Mouse (Mus musculus): ENCODE results near the gene Dcx.

Gene Dcx

DNA sequence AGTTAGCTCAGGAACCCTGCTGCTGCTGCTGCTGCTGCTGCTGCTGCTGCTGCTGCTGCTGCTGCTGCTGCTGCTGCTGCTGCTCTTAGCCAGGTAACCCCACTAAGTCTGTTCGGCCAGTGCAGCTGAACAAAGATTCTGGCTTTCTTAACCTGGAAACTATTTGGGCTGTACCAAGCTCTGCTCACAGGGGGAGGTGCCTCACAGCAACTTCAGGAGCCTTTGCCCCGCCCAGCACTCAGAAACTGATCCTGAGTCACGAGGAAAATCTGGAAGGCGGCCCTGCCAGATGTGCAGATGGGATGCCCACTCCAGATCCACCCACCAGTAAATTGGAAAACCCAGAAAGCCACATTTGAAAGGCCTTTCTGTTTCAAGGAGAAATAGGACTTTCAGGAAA lies 105.9 kb downstream of the Dcx start, which contains the start of gene Capn6:
Gene Capn6, minus strand, starts transcription at position 203 of the 400 bp plus-strand sequence.
- DNase-seq (ENCODE audit: low read depth, low spot score) = peak; percentile 95

DNA sequence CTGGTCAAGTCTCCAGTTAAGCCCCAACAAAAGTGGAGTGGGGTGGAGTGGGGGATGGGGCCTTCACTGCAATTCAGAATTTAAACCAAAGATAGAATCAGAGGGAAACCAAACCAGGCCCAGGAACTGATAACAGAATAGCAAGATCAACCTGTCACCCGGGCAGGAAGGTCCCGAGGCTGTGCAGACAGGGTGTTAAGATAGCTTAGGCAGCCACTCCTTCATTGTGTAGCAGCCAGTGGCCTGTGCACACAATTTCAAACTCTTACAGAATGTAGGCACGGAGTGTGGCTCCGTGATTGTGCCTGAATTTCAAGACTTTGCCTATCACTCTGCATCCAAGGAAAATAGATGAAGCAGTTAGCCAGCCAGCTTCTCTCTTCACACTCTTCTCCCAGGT lies 106.6 kb downstream of the Dcx start:
- DNase-seq (ENCODE audit: low read depth, low spot score) = no peak

DNA sequence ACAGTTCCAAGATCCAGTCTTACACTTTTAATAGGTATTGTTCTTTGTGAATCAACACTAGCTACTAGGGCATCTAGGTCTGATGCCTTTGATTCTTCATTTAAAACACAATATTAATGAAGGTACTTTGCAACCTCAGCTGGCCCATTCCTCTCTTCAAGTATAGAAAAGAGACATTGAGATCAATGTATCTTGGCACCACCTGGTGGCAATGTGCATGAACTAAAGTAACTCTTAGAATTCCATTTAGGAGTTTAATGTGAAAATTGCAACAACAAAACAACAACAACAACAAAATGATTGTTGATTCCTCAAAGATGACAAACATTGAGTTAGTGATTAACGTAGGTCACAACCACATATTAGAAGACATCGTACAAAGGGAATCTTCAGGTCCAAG lies 114.2 kb downstream of the Dcx start:
- peak; percentile 39 for DNase-seq (ENCODE audit: low read depth, low spot score)

DNA sequence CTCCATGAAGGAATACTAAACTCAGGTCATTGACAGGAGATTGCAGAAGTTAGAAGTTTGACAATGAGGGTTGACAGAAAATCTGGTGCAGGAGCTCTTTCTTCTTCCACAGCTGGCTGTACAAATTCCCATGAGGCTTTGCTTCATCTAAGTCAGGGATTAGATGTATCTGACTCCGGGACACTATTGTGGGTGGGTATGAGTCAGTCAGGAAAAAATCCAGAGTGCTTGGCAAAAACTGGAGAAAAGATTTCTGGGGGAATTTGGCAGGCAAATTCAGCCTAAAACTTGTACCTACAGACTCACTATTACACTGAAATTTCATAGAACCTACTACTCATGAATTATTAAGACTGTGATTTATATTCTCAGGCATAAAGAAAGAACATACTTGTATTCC lies 117.2 kb downstream of the Dcx start:
- DNase-seq (ENCODE audit: low read depth, low spot score) = peak; percentile 45

All from 3T3-L1 (cell line).